Mouse (Mus musculus) stomach, postnatal 0 days (tissue): ENCODE measurements around the gene Eif4e.

Source experiments
- CTCF ChIP-seq: IDR thresholded peaks from 2 replicates; pipeline ENCODE4 v1.5.1; 2016; ENCODE audit warnings: antibody characterized with exemption, low read depth, mild to moderate bottlenecking, moderate library complexity
- EP300 ChIP-seq: optimal IDR thresholded peaks from 2 replicates; pipeline ENCODE3; 2016; ENCODE audit warnings: antibody characterized with exemption

DNA sequence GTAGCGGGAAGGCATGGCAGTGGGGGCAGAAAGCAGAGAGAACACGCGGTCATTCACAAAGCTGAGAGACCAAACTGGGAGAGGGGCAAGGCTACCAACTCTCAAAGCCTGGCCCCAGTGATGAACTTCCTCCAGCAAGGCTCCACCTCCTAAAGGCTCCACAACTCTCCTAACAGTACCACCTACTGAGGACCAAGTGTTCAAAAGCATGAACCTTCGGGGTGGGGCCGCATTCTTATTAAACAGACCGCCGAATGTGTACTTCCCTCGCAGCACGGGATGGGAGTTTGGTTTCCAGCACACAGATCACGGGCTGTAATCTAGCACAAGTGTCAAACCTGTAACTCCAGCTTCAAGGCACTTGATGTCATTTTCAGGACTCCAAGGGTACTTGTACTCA lies 52.9 kb downstream of the Eif4e start:
- TF ChIP-seq CTCF: no peak
- TF ChIP-seq EP300: no peak
